Comparison of ENCODE assay signal across 19 mouse cellular contexts in the genomic region with DNA sequence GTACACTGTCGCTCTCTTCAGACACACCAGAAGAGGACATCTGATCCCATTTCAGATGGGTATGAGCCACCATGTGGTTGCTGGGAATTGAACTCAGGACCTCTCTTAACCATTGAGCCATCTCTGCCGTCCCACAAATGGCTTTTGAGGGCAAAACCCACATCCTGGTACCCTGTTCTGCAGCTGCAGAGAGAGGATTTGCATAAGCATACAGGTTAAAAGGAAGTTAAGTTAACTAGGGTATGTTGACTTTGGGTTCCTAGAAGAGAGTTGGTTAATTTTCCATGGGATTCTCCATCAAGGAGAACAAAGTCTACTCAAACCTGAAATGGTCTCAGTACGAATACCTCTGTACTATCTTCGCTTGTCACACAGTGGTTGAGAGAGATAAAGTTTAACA. TPM values are rescaled to one million over a fixed set of nuclear protein-coding genes. Genes with fewer than 3 reads are reported as not detected.
DNase-seq lines count a peak whose midpoint lies in the region; ATAC-seq and TF ChIP-seq lines count a peak whose summit lies in the region.
"Had no signal": no experiment of that assay in that cellular context is flagged by ENCODE, and none has a peak within 500 bp of the region (broad histone marks: within the 10 kb centered on the region; RNA-seq: fewer than 3 reads in every experiment).

No protein-coding gene starts in this region.

- WGBS in kidney, adult 2 months: 69% methylated on average over 4 of the region's 4 CpGs
- 84% methylated on average over 4 of the region's 4 CpGs for WGBS in kidney, embryonic 15.5 days
- 59% methylated on average over 4 of the region's 4 CpGs for WGBS in intestine, embryonic 16.5 days

- no peak overlapping the region for H3K4me3 ChIP-seq in kidney, adult 2 months (ENCODE audit: insufficient read depth, low read depth, low read length)
- H3K4me3 ChIP-seq in kidney, embryonic 15.5 days (replicated peaks): no peak overlapping the region
- H3K4me3 ChIP-seq in intestine, embryonic 16.5 days (ENCODE audit: low read length): no peak overlapping the region
- H3K4me3 ChIP-seq: embryonic facial prominence, embryonic 13.5 days; forebrain, embryonic 12.5 days; gastrocnemius, adult 2 months; heart, embryonic 10.5 days; lung, embryonic 15.5 days; myocyte had no signal

- no peak for TF ChIP-seq POLR2A in kidney, adult 2 months (IDR thresholded peaks at IDR 0.05; ENCODE audit: low read depth, low read length)

- H3K9me3 ChIP-seq in kidney, embryonic 15.5 days (replicated peaks): no peaks in the 10 kb centered on the region
- no peaks in the 10 kb centered on the region for H3K9me3 ChIP-seq in intestine, embryonic 16.5 days (ENCODE audit: control insufficient read depth, low read length)
- H3K9me3 ChIP-seq: embryonic facial prominence, embryonic 13.5 days; forebrain, embryonic 12.5 days; heart, embryonic 10.5 days; lung, embryonic 15.5 days had no signal

- no peak for TF ChIP-seq CTCF in kidney, adult 2 months (conservative IDR thresholded peaks at IDR 0.05; ENCODE audit: insufficient read depth, insufficient read length, low read depth, low read length)

- H3K4me2 ChIP-seq in kidney, embryonic 15.5 days: no peak overlapping the region
- no peak overlapping the region for H3K4me2 ChIP-seq in intestine, embryonic 16.5 days (ENCODE audit: low read depth, low read length)
- H3K4me2 ChIP-seq: embryonic facial prominence, embryonic 13.5 days; forebrain, embryonic 12.5 days; lung, embryonic 15.5 days had no signal

- H3K4me1 ChIP-seq in kidney, adult 2 months (ENCODE audit: control insufficient read depth, insufficient read depth, low read length): peaks cover 7% of the 10 kb centered on the region; the same call in 1 of the 2 replicates
- H3K4me1 ChIP-seq in kidney, embryonic 15.5 days: 0 out of 2 replicates have a peak, but pooled peaks cover 3% of the 10 kb centered on the region
- H3K4me1 ChIP-seq in intestine, embryonic 16.5 days (ENCODE audit: control insufficient read depth, insufficient read depth, low read length): peaks cover 15% of the 10 kb centered on the region; the same call in 1 of the 2 replicates
- H3K4me1 ChIP-seq: embryonic facial prominence, embryonic 13.5 days; forebrain, embryonic 12.5 days; lung, embryonic 15.5 days had no signal

- H3K9ac ChIP-seq in kidney, embryonic 15.5 days: no peak overlapping the region
- H3K9ac ChIP-seq in intestine, embryonic 16.5 days (ENCODE audit: low read depth, low read length): no peak overlapping the region
- H3K9ac ChIP-seq: embryonic facial prominence, embryonic 13.5 days; forebrain, embryonic 12.5 days; lung, embryonic 15.5 days had no signal

- peak; percentile 63 for DNase-seq in kidney, adult 2 months
- peak; percentile 88 for DNase-seq in thymus, postnatal 0 days (ENCODE audit: low spot score)
- DNase-seq in adipocyte (ENCODE audit: low spot score): no peak
- DNase-seq in cerebellum, postnatal 14 days: no peak
- no peak for DNase-seq in adrenal gland, postnatal 14 days
- DNase-seq: adrenal gland, postnatal 10 days; cerebellum, postnatal 25 days; gastrocnemius, adult 2 months; heart, postnatal 4 days; right cerebral cortex, postnatal 25 days had no signal

- H3K27me3 ChIP-seq in kidney, adult 2 months (replicated peaks; ENCODE audit: control insufficient read depth, insufficient read depth, low read length): no peaks in the 10 kb centered on the region
- no peaks in the 10 kb centered on the region for H3K27me3 ChIP-seq in kidney, embryonic 15.5 days
- no peaks in the 10 kb centered on the region for H3K27me3 ChIP-seq in intestine, embryonic 16.5 days (replicated peaks; ENCODE audit: control insufficient read depth, insufficient read depth, low read length)
- H3K27me3 ChIP-seq: embryonic facial prominence, embryonic 13.5 days; forebrain, embryonic 12.5 days; lung, embryonic 15.5 days; Patski had no signal

- no peaks in the 10 kb centered on the region for H3K36me3 ChIP-seq in kidney, adult 2 months (ENCODE audit: control insufficient read depth, insufficient read depth, low read length)
- no peaks in the 10 kb centered on the region for H3K36me3 ChIP-seq in kidney, embryonic 15.5 days
- H3K36me3 ChIP-seq in intestine, embryonic 16.5 days (ENCODE audit: control insufficient read depth, insufficient read depth, low read length): no peaks in the 10 kb centered on the region
- H3K36me3 ChIP-seq: embryonic facial prominence, embryonic 13.5 days; forebrain, embryonic 12.5 days; heart, embryonic 10.5 days; lung, embryonic 15.5 days had no signal

- peak overlapping the region; percentile 32; the same call in 1 of the 2 replicates for H3K27ac ChIP-seq in kidney, adult 2 months (ENCODE audit: insufficient read depth, low read depth, low read length)
- no peak overlapping the region for H3K27ac ChIP-seq in kidney, embryonic 15.5 days
- no peak overlapping the region for H3K27ac ChIP-seq in intestine, embryonic 16.5 days (ENCODE audit: low read length)
- H3K27ac ChIP-seq: embryonic facial prominence, embryonic 13.5 days; forebrain, embryonic 12.5 days; gastrocnemius, adult 2 months; heart, embryonic 10.5 days; lung, embryonic 15.5 days had no signal

- ATAC-seq in kidney, embryonic 15.5 days (replicated peaks; ENCODE audit: low FRiP score): no peak; the same call in 1 of the 2 replicates
- peak; percentile 92 for ATAC-seq in CD4-positive, CD25-positive, alpha-beta regulatory T cell, adult 4 months
- ATAC-seq in intestine, embryonic 16.5 days: peak; percentile 44; the same call in 1 of the 2 replicates
- ATAC-seq: Patski had no signal

RNA-seq across cellular contexts. Expression of a gene that starts 13.2 kb away (rescaled TPM):
- polyA plus RNA-seq in kidney, adult 2 months (2012; rRNA removed): 151 and 179 TPM in 2 replicates
- polyA plus RNA-seq in kidney, embryonic 15.5 days (2015; fragmentation: Nextera tagmentation; extraction: Ambion mirVana): 45.7 and 47.5 TPM in 2 replicates
- 10 to 100 TPM in 1 of 2 experiments, 1 to 10 TPM in 1; 6.1 to 11.7 TPM for polyA plus RNA-seq in CD4-positive, CD25-positive, alpha-beta regulatory T cell, adult 4 months (2017; shearing (Covaris generic))
- polyA plus RNA-seq in intestine, embryonic 16.5 days (2015; fragmentation: Nextera tagmentation; extraction: Ambion mirVana): 12.5 and 15.1 TPM in 2 replicates
- polyA plus RNA-seq in thymus, postnatal 0 days (2015; fragmentation: Nextera tagmentation; extraction: Ambion mirVana): 38.6 and 46.5 TPM in 2 replicates
- total RNA-seq in adrenal gland, postnatal 14 days (2021): 33.3 and 44.3 TPM in 2 replicates

Comparison
In these comparisons a context has a peak if more than half of its experiments do, and no peak if none do; other contexts are left out.
1. DNase-seq: peak in kidney, adult 2 months (single experiment) and thymus, postnatal 0 days (single experiment); none in adipocyte (single experiment), cerebellum, postnatal 14 days (0 of 2) and adrenal gland, postnatal 14 days (single experiment).